Mouse (Mus musculus) heart, embryonic 16.5 days (tissue): Measurements from ENCODE around the gene Eif4a1. TPM values are rescaled to one million over a fixed set of nuclear protein-coding genes. Genes with fewer than 3 reads are reported as not detected.

ENCODE experiments used
- ATAC-seq: fragments of 200-750 bp; cut with Nextera tagmentation; replicated peaks from 2 replicates; pipeline ENCODE4 v1.8.0; 2017; ENCODE audit warnings: moderate number of reproducible peaks; ENCODE audit not compliant: insufficient read depth, low FRiP score; ENCODE audit errors: extremely low read depth
- H3K27ac ChIP-seq: fragments of 300-500 bp; sonication (generic); 2 replicates; pipeline ENCODE4 v1.5.1; 2014; ENCODE audit warnings: mild to moderate bottlenecking, low read length, control low read depth, moderate library complexity
- H3K27me3 ChIP-seq: fragments of 300-500 bp; sonication (generic); 2 replicates; pipeline ENCODE4 v1.6.1; 2014; ENCODE audit warnings: low read length, mixed read lengths; ENCODE audit not compliant: control insufficient read depth, insufficient read depth
- H3K36me3 ChIP-seq: fragments of 300-500 bp; sonication (generic); 2 replicates; pipeline ENCODE4 v1.6.1; 2014; ENCODE audit not compliant: control insufficient read depth, insufficient read depth
- H3K4me1 ChIP-seq: fragments of 300-500 bp; sonication (generic); 2 replicates; pipeline ENCODE4 v1.6.1; 2014; ENCODE audit warnings: low read length, mixed read lengths; ENCODE audit not compliant: control insufficient read depth, insufficient read depth
- H3K4me2 ChIP-seq: fragments of 300-500 bp; sonication (generic); 2 replicates; pipeline ENCODE4 v1.6.1; 2014; ENCODE audit warnings: low read depth, mild to moderate bottlenecking, control low read depth, low read length
- H3K4me3 ChIP-seq: fragments of 300-500 bp; sonication (generic); 2 replicates; pipeline ENCODE4 v1.5.1; 2014; ENCODE audit warnings: mild to moderate bottlenecking, control low read depth, low read length
- H3K9ac ChIP-seq: fragments of 300-500 bp; sonication (generic); 2 replicates; pipeline ENCODE4 v1.6.1; 2014; ENCODE audit warnings: low read length, control low read depth
- H3K9me3 ChIP-seq: fragments of 300-500 bp; sonication (generic); replicated peaks from 2 replicates; pipeline ENCODE4 v1.6.1; 2016; ENCODE audit warnings: low read length; ENCODE audit not compliant: control insufficient read depth
- WGBS: fragments of 180-500 bp; shearing (Covaris S2); extraction: QIAGEN DNeasy Blood & Tissue Kit; methylation state at CpG from one replicate; pipeline ENCODE4 v1.1.7; 2014; 5-methylcytosine and 5-hydroxymethylcytosine counted together
- microRNA counts: library from miRNA; unstranded; fragments of <30 nt; microRNA quantifications from one replicate; lab custom pipeline; 2016
- microRNA-seq: library from miRNA; unstranded; fragments of <30 nt; microRNA quantifications from one replicate; pipeline ENCODE4, GENCODE M21; 2017
- polyA plus RNA-seq: library from polyadenylated mRNA; unstranded; fragments of >200 nt; fragmentation: Nextera tagmentation; extraction: Ambion mirVana; gene quantifications from 2 replicates; pipeline ENCODE4 v1.2.1, GENCODE M21; 2015

Gene Eif4a1
- polyA plus RNA-seq, 1 experiment from 2014 or later, result 346 TPM

DNA sequence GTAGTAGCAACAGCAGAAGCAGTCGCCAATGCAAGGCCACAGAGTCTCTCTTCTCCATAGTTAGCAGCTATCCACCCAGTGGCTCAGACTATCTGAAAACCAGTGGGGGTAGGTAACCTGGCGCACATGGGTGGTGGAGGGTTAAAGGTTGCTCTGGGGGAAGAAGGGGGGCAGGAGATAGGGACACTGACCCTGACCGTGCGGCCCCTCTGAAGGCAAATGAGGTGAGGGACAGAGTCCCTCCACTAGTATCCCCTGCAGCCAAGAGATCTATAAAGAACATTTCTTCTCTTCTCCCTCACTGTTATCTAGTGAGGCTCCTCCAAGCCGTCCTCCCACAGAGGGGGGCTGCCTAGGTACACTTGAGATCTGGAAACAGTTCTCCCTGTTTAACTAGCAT, 54.4 kb downstream of the Eif4a1 start, which contains the start of gene Shbg:
Gene Shbg (minus strand): TSS at position 101 of the 400 bp plus-strand sequence.
- H3K9me3 ChIP-seq, result no peaks in the 10 kb centered on the region
- no peak within 1 kb of the TSS for H3K4me2 ChIP-seq
- peaks cover 12% of the 10 kb centered on the region for H3K4me1 ChIP-seq
- ATAC-seq, result no peak
- no peaks in the 10 kb centered on the region for H3K36me3 ChIP-seq
- 0 out of 2 replicates have a peak within 1 kb of the TSS, but pooled peaks have one; percentile 1 for H3K9ac ChIP-seq
- H3K4me3 ChIP-seq, result no peak within 1 kb of the TSS
- WGBS, result 47% methylated on average over 5 of the region's 5 CpGs
- H3K27me3 ChIP-seq, result peaks cover 3% of the 10 kb centered on the region; the same call in 1 of the 2 replicates
- no peak within 1 kb of the TSS for H3K27ac ChIP-seq

MicroRNAs within 50 kb of the gene (microRNA counts, 519-probe panel; counts per million panel counts)
- microRNA mmu-miR-1934 (lab: Ali Mortazavi, UCI) (not detected), microRNA mmu-miR-467f (lab: Ali Mortazavi, UCI) (1,993 counts per million, percentile 22 among the panel's probes with 10 or more counts)

Small RNA genes within 50 kb of the gene (microRNA-seq; reads per million reads assigned to microRNA genes)
- gene Mir1934 (4.7 reads per million, percentile 18 among the genes with 10 or more reads in this experiment), gene Mir467f (not detected)

Other genes starting within 250 kb of the Eif4a1 start
- 0.17 and 0.62 TPM in 2 replicates for gene Dnah2, start 123.3 kb downstream of the Eif4a1 start, polyA plus RNA-seq
- 49.9 and 57.0 TPM in 2 replicates for gene Efnb3, start 112.2 kb downstream of the Eif4a1 start, polyA plus RNA-seq
- gene Wrap53, start 92.2 kb downstream of the Eif4a1 start, polyA plus RNA-seq, result 15.1 and 16.5 TPM in 2 replicates
- 79.1 and 87.0 TPM in 2 replicates for gene Trp53, start 92.1 kb downstream of the Eif4a1 start, polyA plus RNA-seq
- 22.3 and 25.6 TPM in 2 replicates for gene Atp1b2, start 66.5 kb downstream of the Eif4a1 start, polyA plus RNA-seq
- 0.20 TPM in 1 of 2 replicates, not detected in the other for gene Shbg, start 54.5 kb downstream of the Eif4a1 start, polyA plus RNA-seq
- gene Sat2, start 50.4 kb downstream of the Eif4a1 start, polyA plus RNA-seq, result 13.0 and 13.8 TPM in 2 replicates
- gene Fxr2, start 39.4 kb downstream of the Eif4a1 start, polyA plus RNA-seq, result 22.1 and 25.4 TPM in 2 replicates
- gene Sox15, start 17.1 kb downstream of the Eif4a1 start, polyA plus RNA-seq, result not detected in 2 replicates
- 40.1 and 44.0 TPM in 2 replicates for gene Mpdu1, start 9.8 kb downstream of the Eif4a1 start, polyA plus RNA-seq
- gene Cd68, start 6.3 kb downstream of the Eif4a1 start, polyA plus RNA-seq, result 10.0 and 12.3 TPM in 2 replicates
- 55.8 and 58.0 TPM in 2 replicates for gene Senp3, start 9.7 kb upstream of the Eif4a1 start, polyA plus RNA-seq
- 0.45 and 0.85 TPM in 2 replicates for gene Tnfsf13, start 13.4 kb upstream of the Eif4a1 start, polyA plus RNA-seq
- 5.9 and 7.8 TPM in 2 replicates for gene Tnfsf12, start 23.4 kb upstream of the Eif4a1 start, polyA plus RNA-seq
- 3.1 and 3.5 TPM in 2 replicates for gene Tnfsfm13, start 23.7 kb upstream of the Eif4a1 start, polyA plus RNA-seq
- gene Polr2a, start 86.2 kb upstream of the Eif4a1 start, polyA plus RNA-seq, result 13.8 and 16.9 TPM in 2 replicates
- 0.16 and 0.18 TPM in 2 replicates for gene Slc35g3, start 89.5 kb upstream of the Eif4a1 start, polyA plus RNA-seq
- gene Zbtb4, start 93.5 kb upstream of the Eif4a1 start, polyA plus RNA-seq, result 3.6 TPM in 2 replicates
- 5.8 and 6.0 TPM in 2 replicates for gene Chrnb1, start 123.5 kb upstream of the Eif4a1 start, polyA plus RNA-seq
- 2.2 and 3.0 TPM in 2 replicates for gene Fgf11, start 129.4 kb upstream of the Eif4a1 start, polyA plus RNA-seq
- gene Tmem102, start 133.2 kb upstream of the Eif4a1 start, polyA plus RNA-seq, result 3.1 TPM in 2 replicates
- gene Gm39566, start 142.9 kb upstream of the Eif4a1 start, polyA plus RNA-seq, result not detected in 2 replicates
- gene Spem2, start 146.0 kb upstream of the Eif4a1 start, polyA plus RNA-seq, result not detected in 2 replicates
- gene Spem1, start 149.8 kb upstream of the Eif4a1 start, polyA plus RNA-seq, result not detected in 2 replicates
- gene Nlgn2, start 165.4 kb upstream of the Eif4a1 start, polyA plus RNA-seq, result 1.6 and 2.0 TPM in 2 replicates
- 258 and 323 TPM in 2 replicates for gene Tmem256, start 166.1 kb upstream of the Eif4a1 start, polyA plus RNA-seq
- 72.1 and 74.9 TPM in 2 replicates for gene Plscr3, start 174.0 kb upstream of the Eif4a1 start, polyA plus RNA-seq
- gene Tnk1, start 186.3 kb upstream of the Eif4a1 start, polyA plus RNA-seq, result 0.26 and 0.90 TPM in 2 replicates
- not detected in 2 replicates for gene Tmem95, start 205.6 kb upstream of the Eif4a1 start, polyA plus RNA-seq
- gene Kctd11, start 209.0 kb upstream of the Eif4a1 start, polyA plus RNA-seq, result 3.9 and 4.3 TPM in 2 replicates
- 10.8 and 19.9 TPM in 2 replicates for gene Acap1, start 223.1 kb upstream of the Eif4a1 start, polyA plus RNA-seq
- gene 2810408A11Rik, start 228.6 kb upstream of the Eif4a1 start, polyA plus RNA-seq, result 4.1 and 4.4 TPM in 2 replicates
- 7.4 and 8.7 TPM in 2 replicates for gene Neurl4, start 228.6 kb upstream of the Eif4a1 start, polyA plus RNA-seq
- gene Gps2, start 241.5 kb upstream of the Eif4a1 start, polyA plus RNA-seq, result 50.1 and 51.2 TPM in 2 replicates
- 1,137 and 1,317 TPM in 2 replicates for gene Eif5a, start 249.5 kb upstream of the Eif4a1 start, polyA plus RNA-seq